Comparison of ENCODE assay signal across 17 mouse cellular contexts in genomic region chr9:60312670-60313069, GRCm38 (mm10).
"Had no signal": no experiment of that assay in that cellular context is flagged by ENCODE, and none has a peak within 500 bp of the region (broad histone marks: within the 10 kb centered on the region; RNA-seq: fewer than 3 reads in every experiment).

No protein-coding gene starts in this region.

- H3K9ac ChIP-seq: kidney, embryonic 15.5 days; liver, embryonic 13.5 days; lung, embryonic 15.5 days; midbrain, embryonic 13.5 days; neural tube, embryonic 12.5 days; stomach, embryonic 15.5 days had no signal

- H3K36me3 ChIP-seq: kidney, embryonic 15.5 days; liver, embryonic 13.5 days; lung, embryonic 15.5 days; midbrain, embryonic 13.5 days; neural tube, embryonic 12.5 days; stomach, embryonic 15.5 days had no signal

- H3K4me2 ChIP-seq: kidney, embryonic 15.5 days; liver, embryonic 13.5 days; lung, embryonic 15.5 days; midbrain, embryonic 13.5 days; neural tube, embryonic 12.5 days; stomach, embryonic 15.5 days had no signal

- DNase-seq: kidney, adult 11 months; kidney, adult 8-10 months; kidney, postnatal 10 days; kidney, postnatal 36 days; layer of hippocampus, postnatal 36 days; liver, embryonic 13.5 days; retina, postnatal 1 day; right cerebral cortex, postnatal 25 days; spleen, adult 18-20 months; thymus, postnatal 25 days had no signal

- H3K27ac ChIP-seq: left cerebral cortex, adult 2 months; liver, embryonic 13.5 days; lung, embryonic 15.5 days; macrophage; stomach, embryonic 15.5 days had no signal

- H3K9me3 ChIP-seq: kidney, embryonic 15.5 days; liver, embryonic 13.5 days; lung, embryonic 15.5 days; midbrain, embryonic 13.5 days; neural tube, embryonic 12.5 days; stomach, embryonic 15.5 days had no signal

- H3K27me3 ChIP-seq: kidney, embryonic 15.5 days; liver, embryonic 13.5 days; midbrain, embryonic 13.5 days; neural tube, embryonic 12.5 days; stomach, embryonic 15.5 days had no signal

- H3K4me3 ChIP-seq: kidney, embryonic 15.5 days; left cerebral cortex, adult 2 months; liver, embryonic 13.5 days; lung, embryonic 15.5 days; midbrain, embryonic 13.5 days; neural tube, embryonic 12.5 days; stomach, embryonic 15.5 days had no signal
